Mouse (Mus musculus): ENCODE data around the gene Nkain2.

Gene Nkain2

GRCm38 (mm10) chr10:32576559-32577275, 313.5 kb downstream of the Nkain2 start:
- DNase-seq = no peak

DNA sequence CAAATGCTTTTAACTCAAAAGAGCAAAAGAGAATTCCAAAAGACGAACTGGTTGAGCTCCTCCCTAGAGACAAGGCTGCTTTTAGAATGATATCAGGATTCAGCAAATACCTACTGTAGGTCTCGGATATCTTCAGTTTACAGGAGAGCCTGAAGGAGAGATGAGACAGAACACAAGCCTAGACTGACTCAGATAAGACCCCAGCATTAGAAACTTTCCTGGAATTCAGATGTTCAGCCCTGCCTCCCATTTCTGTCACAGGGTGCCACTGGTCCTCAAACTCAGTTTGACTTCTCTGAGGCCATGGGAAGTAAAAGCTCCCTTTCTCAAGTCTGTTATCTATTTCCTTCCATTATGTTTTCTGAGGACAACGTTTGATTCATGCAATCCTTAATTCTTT, 332.6 kb downstream of the Nkain2 start:
- DNase-seq = no peak

GRCm38 (mm10) chr10:32536057-32536456, 354.2 kb downstream of the Nkain2 start:
- no peak for DNase-seq

GRCm38 (mm10) chr10:32510821-32511220, 379.4 kb downstream of the Nkain2 start:
- DNase-seq = no peak

DNA sequence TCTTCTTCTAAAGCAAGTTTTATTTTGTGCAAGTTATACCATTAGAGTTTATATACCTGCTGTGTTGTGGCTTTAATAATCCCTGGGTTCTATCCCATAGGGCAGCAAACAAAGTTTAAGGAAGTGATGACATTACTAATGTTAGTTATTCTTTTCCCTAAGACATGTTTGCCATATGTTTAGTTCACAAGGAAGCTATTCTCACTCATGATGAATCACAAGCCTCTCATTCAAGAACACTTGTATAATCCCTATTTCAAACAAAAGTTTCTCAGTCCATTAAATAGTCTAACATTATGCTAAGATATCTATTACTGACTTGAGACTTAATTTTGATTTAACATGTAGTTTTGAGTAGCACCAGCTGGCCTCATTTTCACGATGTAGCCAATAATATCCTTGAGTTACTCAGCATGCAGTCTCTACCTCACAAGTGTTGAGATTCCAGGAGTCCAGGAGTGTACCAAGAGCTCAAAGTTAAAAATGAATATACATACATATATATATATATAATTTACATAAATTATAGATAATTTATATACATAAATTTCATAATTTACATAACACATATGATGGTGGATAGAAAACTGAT, 395.6 kb downstream of the Nkain2 start:
- DNase-seq = no peak

GRCm38 (mm10) chr10:32493600-32493999, 396.7 kb downstream of the Nkain2 start:
- no peak for DNase-seq

DNA sequence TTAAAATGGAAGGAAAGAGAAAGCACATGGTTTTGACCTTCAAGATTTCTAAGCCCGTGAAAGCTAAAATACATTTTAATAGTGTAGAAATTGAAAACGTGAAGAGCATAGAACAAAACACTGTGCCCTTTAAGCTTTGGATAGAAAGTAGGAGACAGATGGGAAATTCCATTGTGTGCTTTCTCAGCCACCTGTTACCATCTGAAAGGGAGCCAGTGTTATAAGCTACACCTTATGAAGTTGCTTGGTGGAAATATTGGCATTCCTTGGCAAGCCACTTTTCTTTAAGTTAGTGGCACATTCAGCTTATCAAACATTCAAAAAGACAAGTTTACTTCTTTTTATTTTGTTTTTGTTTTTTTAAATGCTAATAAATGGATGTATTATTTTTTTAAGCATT, 427.5 kb downstream of the Nkain2 start:
- DNase-seq = no peak

- no peak for DNase-seq
Measured at GRCm38 (mm10) chr10:32439932-32440519, 450.2 kb downstream of the Nkain2 start.

GRCm38 (mm10) chr10:32414228-32414627, 476.0 kb downstream of the Nkain2 start:
- no peak for DNase-seq

DNA sequence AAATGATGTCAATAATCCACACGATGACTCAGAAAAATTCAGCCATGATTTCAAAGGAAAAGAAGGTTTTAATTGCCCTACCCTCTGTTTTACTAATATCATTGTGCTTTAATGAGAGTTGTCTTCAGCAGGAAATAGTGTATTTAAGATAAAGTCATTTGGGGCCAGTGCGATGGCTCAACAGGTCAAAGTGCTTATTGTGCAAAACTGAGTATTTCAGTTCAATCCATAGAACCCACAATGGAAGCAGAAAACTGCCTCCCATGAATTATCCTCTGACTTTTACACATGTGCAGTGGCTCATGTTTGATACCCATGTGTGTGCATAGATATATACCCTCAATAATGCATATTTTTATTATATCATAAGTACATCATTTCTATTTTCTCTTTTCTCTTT, 478.9 kb downstream of the Nkain2 start:
- no peak for DNase-seq

DNA sequence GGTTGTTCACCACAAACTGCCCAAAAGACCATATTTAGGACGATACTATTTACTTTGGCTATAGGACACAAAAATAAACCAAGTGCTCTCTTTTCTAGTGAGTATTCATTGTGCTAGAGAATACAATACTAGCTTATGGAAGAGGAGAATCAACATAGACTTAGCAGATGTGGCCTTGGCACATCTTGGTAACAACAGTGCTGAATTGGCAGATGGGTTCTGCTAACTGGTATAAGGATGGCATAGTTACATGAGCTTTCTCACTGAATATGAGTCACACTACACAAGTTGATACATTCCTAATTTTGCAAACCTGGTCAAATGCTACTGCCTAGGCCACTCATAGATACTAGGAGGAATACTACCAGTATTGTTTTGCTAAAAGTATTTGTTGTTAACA, 489.3 kb downstream of the Nkain2 start:
- DNase-seq = no peak

GRCm38 (mm10) chr10:32393859-32394521, 496.3 kb downstream of the Nkain2 start:
- no peak for DNase-seq

- DNase-seq = no peak
Measured at GRCm38 (mm10) chr10:32393326-32393725, 496.9 kb downstream of the Nkain2 start.

DNA sequence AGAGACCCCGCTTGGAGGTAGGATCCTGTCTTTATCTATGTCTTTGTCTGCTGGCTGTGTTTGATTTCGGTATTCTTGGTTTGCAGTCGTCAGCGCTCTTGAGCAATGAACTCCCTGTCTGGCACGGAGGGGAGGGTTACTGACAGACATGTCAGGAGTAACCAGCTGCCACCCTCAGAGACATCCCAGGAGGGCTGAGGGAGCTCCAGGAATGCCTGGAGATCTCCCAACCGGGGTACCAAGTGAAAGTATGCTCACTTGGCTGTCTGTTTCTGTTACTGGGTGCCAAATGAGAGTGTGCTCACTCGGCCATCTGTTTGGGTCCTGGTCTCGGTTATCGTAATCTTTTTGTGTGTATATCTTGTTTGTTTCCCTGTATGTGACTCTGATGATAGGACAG, 577.5 kb downstream of the Nkain2 start:
- no peak for DNase-seq

DNA sequence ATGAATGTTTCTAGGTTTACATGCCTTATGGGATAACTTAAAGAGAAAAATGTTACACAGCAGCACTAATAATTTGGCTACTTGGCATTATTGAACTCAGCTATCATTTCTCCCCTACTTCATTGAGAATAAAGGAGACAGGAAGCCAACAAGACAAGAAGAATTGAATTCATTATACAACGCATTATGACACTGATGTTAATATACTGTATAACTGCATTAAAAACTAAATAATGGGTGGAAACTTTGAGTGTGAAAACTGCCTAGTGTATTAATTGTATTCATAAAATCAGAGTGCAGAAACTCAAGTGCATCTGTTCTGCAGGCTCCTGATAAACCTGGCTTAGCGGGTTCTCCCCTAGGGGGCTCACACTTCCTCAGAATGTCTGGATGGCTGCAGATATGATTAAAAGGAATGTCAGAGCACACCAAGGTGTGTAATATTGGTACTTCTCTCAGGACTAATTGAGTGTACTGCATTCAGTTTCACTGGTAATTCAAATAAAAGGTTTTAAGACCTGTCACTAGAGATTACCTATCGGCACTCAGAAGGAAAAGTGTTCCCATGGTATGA, 589.2 kb downstream of the Nkain2 start:
- no peak for DNase-seq

GRCm38 (mm10) chr10:32290487-32290886, 599.8 kb downstream of the Nkain2 start:
- DNase-seq = no peak

- DNase-seq = no peak
Measured at GRCm38 (mm10) chr10:32283690-32284089, 606.6 kb downstream of the Nkain2 start.

DNA sequence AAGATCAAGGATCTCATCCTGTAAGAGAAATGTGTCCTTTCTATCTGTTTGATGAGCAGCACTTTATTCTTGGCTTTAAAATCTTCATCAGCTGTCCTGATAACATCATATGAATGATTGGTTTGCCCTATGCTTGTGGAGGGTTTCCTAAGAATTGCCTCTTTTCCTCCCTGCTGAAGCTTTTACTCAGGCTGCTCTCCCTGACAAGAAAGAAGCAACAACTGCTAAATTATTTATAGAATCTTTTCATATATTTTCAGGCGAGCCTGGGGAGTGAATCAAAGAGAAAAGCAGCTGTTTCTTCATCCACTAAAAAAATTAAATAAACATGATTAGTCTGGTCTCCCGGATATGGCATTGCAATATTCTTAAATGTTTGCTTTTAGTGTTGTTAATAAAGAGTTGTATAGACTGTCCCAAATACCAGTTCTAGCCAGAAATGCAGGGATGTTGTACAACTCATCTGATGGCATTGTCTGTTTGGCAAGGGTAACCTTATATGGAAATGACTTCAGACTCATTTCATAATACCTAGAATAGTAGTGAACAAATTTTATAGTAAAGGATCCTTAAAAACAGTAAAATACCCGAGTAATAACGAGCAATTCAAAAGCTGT, 646.9 kb downstream of the Nkain2 start:
- no peak for DNase-seq

GRCm38 (mm10) chr10:32241168-32241567, 649.1 kb downstream of the Nkain2 start:
- no peak for DNase-seq

GRCm38 (mm10) chr10:32182951-32183350, 707.3 kb downstream of the Nkain2 start:
- no peak for DNase-seq

GRCm38 (mm10) chr10:32091354-32091753, 798.9 kb downstream of the Nkain2 start:
- DNase-seq = no peak

DNA sequence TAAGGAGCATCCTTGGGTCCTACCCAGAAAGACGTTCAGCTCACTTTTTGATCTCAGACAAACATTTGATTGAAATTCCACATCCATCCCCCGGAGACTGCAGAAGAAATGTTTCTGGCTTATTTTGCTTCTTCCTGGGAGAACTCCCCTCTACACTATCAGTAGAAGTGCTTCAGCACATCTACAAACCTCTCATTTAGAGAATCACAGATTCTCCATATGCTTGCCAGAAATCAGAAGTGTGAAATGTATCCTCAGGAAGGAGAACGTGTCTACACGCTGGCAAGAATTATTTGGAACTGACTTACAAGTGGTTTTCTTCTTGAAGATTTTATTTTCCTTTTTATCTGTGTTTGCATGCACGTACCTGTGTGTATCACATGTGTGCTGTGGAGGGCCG, 829.9 kb downstream of the Nkain2 start:
- no peak for DNase-seq

- DNase-seq = no peak
Measured at GRCm38 (mm10) chr10:32058251-32058650, 832.0 kb downstream of the Nkain2 start.

Measured in lung, postnatal 10 days (tissue).